Mouse (Mus musculus) kidney, embryonic 14.5 days (tissue): ENCODE results near the gene Plekhn1. TPM values are rescaled to one million over a fixed set of nuclear protein-coding genes. Genes with fewer than 3 reads are reported as not detected.

Experiments used
- ATAC-seq: fragments of 200-750 bp; cut with Nextera tagmentation; 2 replicates; pipeline ENCODE4 v1.8.0; 2017; ENCODE audit warnings: moderate number of reproducible peaks, mild to moderate bottlenecking, moderate TSS enrichment, moderate library complexity; ENCODE audit not compliant: low FRiP score, low TSS enrichment
- H3K27ac ChIP-seq: fragments of 300-500 bp; sonication (generic); 2 replicates; pipeline ENCODE4 v1.5.1; 2014; ENCODE audit warnings: low read depth, mild to moderate bottlenecking, low read length, moderate library complexity, mixed read lengths
- H3K27me3 ChIP-seq: fragments of 300-500 bp; sonication (generic); 2 replicates; pipeline ENCODE4 v1.6.1; 2014; ENCODE audit warnings: mild to moderate bottlenecking, low read length; ENCODE audit not compliant: control insufficient read depth, insufficient read depth
- H3K36me3 ChIP-seq: fragments of 300-500 bp; sonication (generic); 2 replicates; pipeline ENCODE4 v1.6.1; 2014; ENCODE audit warnings: low read length, mixed read lengths; ENCODE audit not compliant: control insufficient read depth, insufficient read depth
- H3K4me1 ChIP-seq: fragments of 300-500 bp; sonication (generic); 2 replicates; pipeline ENCODE4 v1.6.1; 2014; ENCODE audit warnings: low read length, mixed read lengths; ENCODE audit not compliant: control insufficient read depth, insufficient read depth
- H3K4me2 ChIP-seq: fragments of 300-500 bp; sonication (generic); replicated peaks from 2 replicates; pipeline ENCODE4 v1.6.1; 2014; ENCODE audit warnings: low read depth, mild to moderate bottlenecking, low read length
- H3K4me3 ChIP-seq: fragments of 300-500 bp; sonication (generic); 2 replicates; pipeline ENCODE4 v1.5.1; 2014; ENCODE audit warnings: mild to moderate bottlenecking, low read length
- H3K9ac ChIP-seq: fragments of 300-500 bp; sonication (generic); 2 replicates; pipeline ENCODE4 v1.6.1; 2014; ENCODE audit warnings: low read depth, mild to moderate bottlenecking, low read length, moderate library complexity
- H3K9me3 ChIP-seq: fragments of 300-500 bp; sonication (generic); 2 replicates; pipeline ENCODE4 v1.6.1; 2016; ENCODE audit warnings: low read length; ENCODE audit not compliant: control insufficient read depth
- WGBS: fragments of 180-500 bp; shearing (Covaris S2); extraction: QIAGEN DNeasy Blood & Tissue Kit; methylation state at CpG from one replicate; pipeline ENCODE4 v1.1.7; 2014; 5-methylcytosine and 5-hydroxymethylcytosine counted together
- polyA plus RNA-seq: library from polyadenylated mRNA; unstranded; fragments of >200 nt; fragmentation: Nextera tagmentation; extraction: Ambion mirVana; gene quantifications from 2 replicates; pipeline ENCODE4 v1.2.1, GENCODE M21; 2014

The Plekhn1 gene
- polyA plus RNA-seq, 1 experiment from 2014 or later: 20.3 TPM

DNA sequence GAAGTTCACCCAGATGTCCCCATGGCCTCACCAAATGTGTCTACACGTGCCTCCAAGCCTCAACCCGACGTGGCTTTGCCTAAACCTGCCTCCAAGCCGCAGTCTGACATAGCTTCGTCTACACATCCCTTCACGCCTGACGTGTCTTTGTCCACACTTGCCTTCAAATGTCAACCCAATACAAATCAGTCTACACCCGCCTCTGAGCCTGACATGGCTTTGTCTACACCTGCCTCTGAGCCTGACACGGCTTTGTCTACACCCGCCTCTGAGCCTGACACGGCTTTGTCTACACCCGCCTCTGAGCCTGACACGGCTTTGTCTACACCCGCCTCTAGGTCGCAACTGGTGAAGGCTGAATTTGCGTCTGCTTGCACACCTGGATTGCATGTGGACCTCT, 16.8 kb downstream of the Plekhn1 start:
- H3K27me3 ChIP-seq: no peaks in the 10 kb centered on the region
- no peak overlapping the region for H3K4me2 ChIP-seq
- H3K4me1 ChIP-seq: no peaks in the 10 kb centered on the region
- no peak overlapping the region for H3K9ac ChIP-seq
- no peak overlapping the region for H3K4me3 ChIP-seq
- H3K36me3 ChIP-seq: no peaks in the 10 kb centered on the region
- no peaks in the 10 kb centered on the region for H3K9me3 ChIP-seq
- no peak overlapping the region for H3K27ac ChIP-seq
- no peak for ATAC-seq
- 76% methylated on average over 16 of the region's 16 CpGs for WGBS

DNA sequence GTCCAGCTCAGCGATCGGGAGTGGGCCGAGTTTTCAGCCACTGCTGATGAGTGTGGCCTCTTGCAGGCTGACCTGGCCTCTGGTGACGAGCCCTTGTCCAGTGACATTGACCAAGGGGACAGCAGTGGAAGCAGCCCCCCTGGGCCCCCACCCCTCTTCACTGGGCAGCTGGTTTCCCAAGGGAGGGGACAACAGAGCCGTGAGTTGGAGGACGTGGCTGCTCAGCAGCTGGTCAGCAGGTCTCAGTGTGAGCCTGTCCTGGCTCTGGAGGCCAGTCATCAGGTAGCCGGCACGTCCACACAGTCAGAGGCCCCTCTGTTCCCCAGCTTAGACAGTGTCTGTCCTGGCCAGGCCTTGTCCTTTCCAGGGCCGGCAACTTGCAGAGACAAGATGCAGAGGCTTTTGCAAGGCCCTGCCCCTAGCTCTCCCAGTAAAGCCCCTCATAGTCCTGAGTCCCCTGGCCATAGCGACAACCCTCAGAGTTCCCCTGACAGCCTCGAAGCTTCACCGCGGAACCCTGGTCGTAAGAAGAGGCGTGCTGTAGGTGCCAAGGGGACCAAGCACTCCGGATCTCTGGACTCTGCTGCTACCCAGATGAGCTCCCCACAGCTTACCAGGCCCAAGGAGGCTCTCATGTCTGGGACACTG, 17.5 kb downstream of the Plekhn1 start:
- H3K4me2 ChIP-seq: no peak overlapping the region
- no peaks in the 10 kb centered on the region for H3K27me3 ChIP-seq
- no peak overlapping the region for H3K27ac ChIP-seq
- H3K36me3 ChIP-seq: no peaks in the 10 kb centered on the region
- H3K9ac ChIP-seq: no peak overlapping the region
- WGBS: 76% methylated on average over 16 of the region's 16 CpGs
- 0 out of 2 replicates have a peak, but pooled peaks have one; percentile 30 for ATAC-seq
- H3K4me1 ChIP-seq: no peaks in the 10 kb centered on the region
- H3K4me3 ChIP-seq: no peak overlapping the region
- H3K9me3 ChIP-seq: no peaks in the 10 kb centered on the region

DNA sequence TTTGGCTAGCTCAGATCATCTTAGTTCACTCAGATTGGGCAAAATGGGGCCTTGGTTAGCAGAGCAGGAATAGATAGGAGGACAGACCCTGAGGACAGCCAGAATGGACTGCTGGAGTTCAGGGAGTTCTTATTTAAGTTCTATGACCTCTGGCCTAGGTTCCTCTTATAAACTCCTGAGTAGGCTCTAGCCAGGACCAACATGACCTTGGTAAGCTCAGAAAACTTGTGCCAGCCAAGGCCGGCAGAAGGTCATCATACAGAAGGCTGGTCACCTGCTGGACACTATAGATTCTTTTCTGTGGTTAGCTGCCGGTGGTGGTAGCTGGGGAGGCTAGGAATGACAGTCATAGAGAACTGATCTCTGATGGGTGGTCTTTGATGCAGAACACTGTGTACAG, 18.5 kb downstream of the Plekhn1 start:
- no peak overlapping the region for H3K27ac ChIP-seq
- H3K4me3 ChIP-seq: no peak overlapping the region
- H3K4me1 ChIP-seq: no peaks in the 10 kb centered on the region
- H3K27me3 ChIP-seq: no peaks in the 10 kb centered on the region
- no peaks in the 10 kb centered on the region for H3K9me3 ChIP-seq
- H3K9ac ChIP-seq: no peak overlapping the region
- WGBS: 87% methylated on average over 2 of the region's 2 CpGs
- no peak overlapping the region for H3K4me2 ChIP-seq
- no peaks in the 10 kb centered on the region for H3K36me3 ChIP-seq
- ATAC-seq: no peak

DNA sequence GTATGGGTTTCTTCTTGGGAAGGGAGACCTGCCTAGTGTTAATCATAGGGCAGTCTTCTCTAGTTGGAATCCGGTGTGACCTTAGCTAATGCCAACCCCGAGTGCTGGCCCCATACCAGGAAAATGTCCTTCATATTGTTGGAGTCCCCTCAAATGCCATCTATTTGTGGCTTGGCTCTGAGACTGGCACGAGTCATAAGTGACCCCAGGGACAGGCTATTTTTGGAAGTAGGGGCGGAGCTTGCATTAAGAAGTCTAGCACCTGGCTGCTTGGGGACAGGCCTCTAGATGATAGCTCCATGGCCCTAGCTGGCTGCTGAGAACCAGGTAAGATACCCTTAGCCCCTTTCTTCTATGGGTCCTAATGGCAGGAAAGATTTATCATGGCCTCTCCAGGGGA, 19.0 kb downstream of the Plekhn1 start, which contains the start of gene Perm1:
Perm1 (plus strand) TSS at position 220 of the 400 bp plus-strand sequence.
- Histone ChIP-seq H3K4me1 (no peaks in the 10 kb centered on the region), H3K4me2 (no peak within 1 kb of the TSS), H3K27me3 (no peaks in the 10 kb centered on the region), H3K4me3 (no peak within 1 kb of the TSS), H3K36me3 (no peaks in the 10 kb centered on the region), H3K27ac (no peak within 1 kb of the TSS), H3K9me3 (no peaks in the 10 kb centered on the region), H3K9ac (no peak within 1 kb of the TSS)
- WGBS: 70% methylated on average over 4 of the region's 4 CpGs
- ATAC-seq: no peak

DNA sequence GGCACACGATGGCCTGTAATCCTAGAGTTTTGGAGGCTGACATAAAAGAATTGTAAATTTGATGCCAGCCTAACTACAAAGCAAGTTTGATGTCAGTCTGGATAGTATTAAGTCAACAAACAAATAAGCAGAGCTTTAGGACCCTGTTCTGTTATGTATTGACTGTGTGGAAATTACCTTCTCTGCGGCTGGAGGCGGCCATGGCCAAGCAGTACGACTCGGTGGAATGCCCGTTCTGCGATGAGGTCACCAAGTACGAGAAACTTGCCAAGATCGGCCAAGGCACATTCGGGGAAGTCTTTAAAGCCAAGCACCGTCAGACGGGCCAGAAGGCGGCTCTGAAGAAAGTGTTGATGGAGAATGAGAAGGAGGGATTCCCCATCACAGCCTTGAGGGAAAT, 21.5 kb downstream of the Plekhn1 start:
- ATAC-seq: no peak
- WGBS: 94% methylated on average over 13 of the region's 13 CpGs

DNA sequence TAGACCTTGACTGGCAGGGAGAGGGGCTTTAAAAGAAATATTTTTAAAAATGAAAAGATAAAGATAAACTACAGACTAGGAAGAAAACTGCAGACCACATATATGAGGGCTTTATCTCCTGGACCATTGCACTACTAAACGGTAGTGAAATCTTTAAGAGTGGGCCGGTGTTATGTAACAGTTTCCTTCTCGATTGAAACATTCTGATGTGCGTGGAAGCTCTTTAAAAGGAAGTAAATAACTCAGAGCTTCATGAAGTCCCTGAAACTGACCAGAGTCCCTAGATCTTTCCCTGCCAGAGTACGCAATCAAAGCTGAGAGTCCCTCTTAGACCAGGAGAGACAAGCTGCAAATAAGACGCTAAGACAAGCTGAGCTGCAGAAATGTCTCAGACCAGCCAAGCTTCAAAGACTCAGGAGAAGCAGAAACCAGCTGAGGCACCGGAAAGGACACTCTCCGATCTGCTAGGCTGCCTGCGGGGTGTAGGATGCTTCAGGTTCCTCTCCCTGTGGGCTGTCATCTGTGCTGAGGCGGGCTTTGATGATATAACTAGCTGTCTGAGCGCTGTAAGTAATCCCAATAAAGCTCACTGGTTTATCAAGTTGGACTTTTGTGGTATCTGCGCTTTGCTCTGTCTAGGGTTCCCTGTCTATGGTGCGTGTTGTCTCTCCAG, 24.6 kb downstream of the Plekhn1 start:
- Histone ChIP-seq H3K27me3 (no peaks in the 10 kb centered on the region), H3K4me1 (no peaks in the 10 kb centered on the region), H3K9ac (no peak overlapping the region), H3K9me3 (no peaks in the 10 kb centered on the region), H3K27ac (no peak overlapping the region), H3K4me3 (no peak overlapping the region), H3K36me3 (no peaks in the 10 kb centered on the region), H3K4me2 (no peak overlapping the region)
- ATAC-seq: no peak
- WGBS: 71% methylated on average over 13 of the region's 13 CpGs

More for the DNA sequence above, 21.5 kb downstream of the Plekhn1 start:
- Histone ChIP-seq H3K4me1 (no peaks in the 10 kb centered on the region), H3K27me3 (no peaks in the 10 kb centered on the region), H3K4me3 (no peak overlapping the region), H3K36me3 (no peaks in the 10 kb centered on the region), H3K9me3 (no peaks in the 10 kb centered on the region), H3K4me2 (no peak overlapping the region), H3K9ac (no peak overlapping the region), H3K27ac (no peak overlapping the region)

DNA sequence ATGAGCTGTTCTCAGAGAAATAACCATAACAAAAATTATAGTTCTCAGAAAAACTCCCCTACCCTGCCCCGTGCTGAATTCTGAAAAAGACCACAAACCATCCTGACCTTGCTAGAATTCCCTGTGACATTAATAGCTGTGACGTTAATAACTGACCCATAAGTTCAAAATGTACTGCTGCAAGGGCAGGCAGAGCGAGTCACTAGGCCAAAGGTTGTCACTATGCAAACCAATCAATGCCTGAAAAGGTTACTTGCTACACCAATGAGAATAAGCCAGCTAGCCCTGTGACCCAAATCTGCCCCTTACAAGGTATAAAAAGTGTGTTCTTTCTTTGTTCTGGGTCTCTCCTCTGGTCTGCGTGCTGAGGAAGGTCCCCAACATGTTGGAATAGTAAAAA, 25.8 kb downstream of the Plekhn1 start:
- no peak for ATAC-seq
- H3K9me3 ChIP-seq: no peaks in the 10 kb centered on the region
- H3K9ac ChIP-seq: no peak overlapping the region
- 82% methylated on average over 4 of the region's 4 CpGs for WGBS
- no peaks in the 10 kb centered on the region for H3K36me3 ChIP-seq
- no peaks in the 10 kb centered on the region; the same call in 1 of the 2 replicates for H3K27me3 ChIP-seq
- no peak overlapping the region for H3K4me2 ChIP-seq
- no peaks in the 10 kb centered on the region for H3K4me1 ChIP-seq
- H3K27ac ChIP-seq: no peak overlapping the region
- H3K4me3 ChIP-seq: no peak overlapping the region

DNA sequence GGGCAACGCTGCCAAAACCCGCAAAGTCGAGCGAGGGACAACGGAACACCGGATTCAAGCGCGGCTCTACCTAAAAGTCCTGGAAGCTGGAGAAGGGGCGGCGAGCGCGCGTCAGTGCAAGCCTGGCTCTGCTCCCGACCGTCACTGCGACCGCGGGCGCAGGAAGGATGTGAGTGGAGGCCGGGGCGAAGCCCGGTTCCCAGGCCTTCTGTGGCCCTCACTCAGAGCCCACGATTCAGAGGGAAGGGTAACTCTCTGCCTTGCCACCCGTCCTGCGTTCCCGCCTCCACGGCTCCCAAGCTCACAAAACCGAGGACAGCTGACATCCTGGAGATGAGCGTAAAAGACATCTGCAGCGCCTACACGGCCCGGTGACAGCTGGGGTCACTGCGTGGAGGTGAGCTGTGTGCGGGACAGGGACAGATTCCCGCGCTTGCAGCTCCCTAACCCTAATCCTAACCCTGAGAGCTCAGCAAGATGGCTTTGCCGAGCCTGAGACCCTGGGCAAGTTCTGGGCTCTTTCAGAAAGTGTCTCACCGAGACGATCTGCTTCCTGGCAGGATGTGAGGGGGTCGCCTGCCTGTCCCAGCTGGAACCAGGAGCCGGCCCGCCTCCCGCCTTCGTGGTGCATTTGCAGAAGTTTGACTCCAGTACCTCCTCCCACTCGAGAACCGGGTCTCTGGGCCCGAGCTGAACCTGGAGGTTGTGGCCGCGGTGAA, 31.1 kb downstream of the Plekhn1 start:
- H3K4me1 ChIP-seq: no peaks in the 10 kb centered on the region
- under 1% methylated on average over 49 of the region's 49 CpGs for WGBS
- no peaks in the 10 kb centered on the region; the same call in 1 of the 2 replicates for H3K27me3 ChIP-seq
- peak overlapping the region; percentile 12; the same call in 1 of the 2 replicates for H3K27ac ChIP-seq
- peak overlapping the region; percentile 65 for H3K9ac ChIP-seq
- peak overlapping the region; percentile 88 for H3K4me2 ChIP-seq
- H3K9me3 ChIP-seq: no peaks in the 10 kb centered on the region
- peak; percentile 50 for ATAC-seq
- peak overlapping the region; percentile 50 for H3K4me3 ChIP-seq
- no peaks in the 10 kb centered on the region for H3K36me3 ChIP-seq

DNA sequence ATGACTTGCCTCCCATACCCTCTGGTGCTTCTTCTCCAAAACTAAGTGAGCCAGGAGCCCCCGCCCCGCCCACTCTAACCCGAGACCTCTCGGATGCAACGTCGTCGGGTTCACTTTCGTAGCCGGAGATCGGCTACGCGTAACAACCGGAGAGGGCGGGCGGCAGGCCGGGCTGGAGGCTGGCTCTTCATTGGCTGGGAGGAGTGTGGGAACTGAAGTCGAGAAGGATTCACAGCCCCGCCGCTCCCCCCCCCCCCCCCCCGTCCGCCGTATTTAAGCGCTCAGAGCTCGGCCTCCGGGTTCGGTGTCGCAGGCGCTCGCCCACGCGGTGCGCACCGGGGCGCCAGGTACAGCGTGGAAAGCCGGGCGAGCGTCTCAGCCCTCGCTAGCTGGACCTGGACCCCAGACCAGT, 31.6 kb downstream of the Plekhn1 start, which contains the start of gene AW011738:
AW011738 (plus strand) TSS at position 304 of the 412 bp plus-strand sequence.
- Histone ChIP-seq H3K9me3 (no peaks in the 10 kb centered on the region), H3K27ac (peak within 1 kb of the TSS; percentile 12; the same call in 1 of the 2 replicates), H3K27me3 (no peaks in the 10 kb centered on the region; the same call in 1 of the 2 replicates), H3K36me3 (no peaks in the 10 kb centered on the region), H3K9ac (peak within 1 kb of the TSS; percentile 65), H3K4me1 (no peaks in the 10 kb centered on the region), H3K4me2 (peak within 1 kb of the TSS; percentile 88), H3K4me3 (peak within 1 kb of the TSS; percentile 50)
- ATAC-seq: peak; percentile 82
- under 1% methylated on average over 25 of the region's 39 CpGs for WGBS
